Mouse (Mus musculus) kidney, adult 2 months (tissue): ENCODE data around the gene Zfp592.

Source experiments
- CTCF ChIP-seq: fragments of 200-500 bp; conservative IDR thresholded peaks from 2 replicates; pipeline ENCODE4 v1.5.1; 2011; ENCODE audit warnings: low read depth, mild to moderate bottlenecking, control low read depth, low read length, moderate library complexity, mixed read lengths; ENCODE audit not compliant: insufficient read depth, insufficient read length
- POLR2A ChIP-seq: fragments of 200-500 bp; IDR thresholded peaks from one replicate; pipeline ENCODE4 v1.6.1; 2011; ENCODE audit warnings: low read depth, low read length, control low read depth

- no peak for TF ChIP-seq POLR2A
- no peak for TF ChIP-seq CTCF
These were observed 11.1 kb downstream of the Zfp592 start for GRCm38 (mm10) chr7:81004556-81005079.
